Mouse (Mus musculus): ENCODE measurements at regions not wholly inside any gene's neighbourhood (a gene's known extent, or its start where the extent isn't known, plus 50 kb on each side); places are given as distances from the start of the nearest gene placed in this dataset.

- TF ChIP-seq USF1 (IDR thresholded peaks at IDR 0.05; ENCODE audit: low read depth, low read length) (no peak), EP300 (IDR thresholded peaks at IDR 0.05; ENCODE audit: low read length) (no peak), POLR2A (IDR thresholded peaks at IDR 0.05; ENCODE audit: low read depth, low read length) (no peak), CTCF (conservative IDR thresholded peaks at IDR 0.05 in 1 of 2, IDR thresholded peaks at IDR 0.05 in 1 of 2; ENCODE audit: low read depth in 2 of 2, low read length in 2 of 2) (no peak), KAT2A (IDR thresholded peaks at IDR 0.05; ENCODE audit: insufficient replicate concordance, low read length) (no peak)
These were observed 358.5 kb upstream of the Dmac1 start for GRCm38 (mm10) chr4:75636627-75637026.

All from CH12.LX (cell line).